Mouse (Mus musculus) limb, embryonic 12.5 days (tissue): Measurements from ENCODE around the gene Rnf220. TPM values are rescaled to one million over a fixed set of nuclear protein-coding genes. Genes with fewer than 3 reads are reported as not detected.

Source experiments
- ATAC-seq: fragments of 200-750 bp; cut with Nextera tagmentation; 2 replicates; pipeline ENCODE4 v1.8.0; 2017; ENCODE audit warnings: low read depth, moderate TSS enrichment; ENCODE audit not compliant: insufficient number of reproducible peaks, insufficient read depth, low FRiP score, low TSS enrichment
- H3K27ac ChIP-seq: fragments of 300-500 bp; sonication (generic); 2 replicates; pipeline ENCODE4 v1.5.1; 2016; ENCODE audit warnings: mild to moderate bottlenecking, moderate library complexity
- H3K27me3 ChIP-seq: fragments of 300-500 bp; sonication (generic); 2 replicates; pipeline ENCODE4 v1.6.1; 2016; ENCODE audit warnings: mild to moderate bottlenecking, moderate library complexity
- H3K36me3 ChIP-seq: fragments of 300-500 bp; sonication (generic); 2 replicates; pipeline ENCODE4 v1.6.1; 2016; ENCODE audit warnings: mild to moderate bottlenecking, moderate library complexity
- H3K4me1 ChIP-seq: fragments of 300-500 bp; sonication (generic); replicated peaks from 2 replicates; pipeline ENCODE4 v1.6.1; 2016
- H3K4me2 ChIP-seq: fragments of 300-500 bp; sonication (generic); 2 replicates; pipeline ENCODE4 v1.6.1; 2016; ENCODE audit warnings: mild to moderate bottlenecking, moderate library complexity
- H3K4me3 ChIP-seq: fragments of 300-500 bp; sonication (generic); replicated peaks from 2 replicates; pipeline ENCODE4 v1.5.1; 2016; ENCODE audit warnings: mild to moderate bottlenecking
- H3K9ac ChIP-seq: fragments of 300-500 bp; sonication (generic); replicated peaks from 2 replicates; pipeline ENCODE4 v1.6.1; 2016; ENCODE audit warnings: mild to moderate bottlenecking, moderate library complexity
- H3K9me3 ChIP-seq: fragments of 300-500 bp; sonication (generic); 2 replicates; pipeline ENCODE4 v1.6.1; 2016; ENCODE audit warnings: mild to moderate bottlenecking, moderate library complexity
- WGBS: fragments of 180-500 bp; shearing (Covaris S2); methylation state at CpG from one replicate; pipeline ENCODE4 v1.1.7; 2016; 5-methylcytosine and 5-hydroxymethylcytosine counted together
- polyA plus RNA-seq: library from polyadenylated mRNA; unstranded; fragments of >200 nt; fragmentation: Nextera tagmentation; extraction: Ambion mirVana; gene quantifications from 2 replicates; pipeline ENCODE4 v1.2.1, GENCODE M21; 2016

Gene Rnf220
- polyA plus RNA-seq, 1 experiment from 2014 or later: 119 TPM

- Histone ChIP-seq H3K27me3 (no peaks in the 10 kb centered on the region), H3K4me1 (peaks cover 30% of the 10 kb centered on the region), H3K9me3 (peaks cover 12% of the 10 kb centered on the region), H3K36me3 (peaks cover 100% of the 10 kb centered on the region), H3K4me3 (no peak overlapping the region), H3K9ac (no peak overlapping the region), H3K4me2 (no peak overlapping the region), H3K27ac (no peak overlapping the region)
- WGBS: 79% methylated on average over 10 of the region's 10 CpGs
- no peak for ATAC-seq
Measured at GRCm38 (mm10) chr4:117278381-117279252, 218.2 kb downstream of the Rnf220 start.

- Histone ChIP-seq H3K27ac (no peak overlapping the region), H3K9ac (no peak overlapping the region), H3K4me3 (no peak overlapping the region), H3K27me3 (no peaks in the 10 kb centered on the region), H3K36me3 (peaks cover 100% of the 10 kb centered on the region), H3K4me2 (no peak overlapping the region), H3K4me1 (peaks cover 30% of the 10 kb centered on the region), H3K9me3 (peaks cover 12% of the 10 kb centered on the region)
- no peak for ATAC-seq
- WGBS: 94% methylated on average over 7 of the region's 7 CpGs
Measured at GRCm38 (mm10) chr4:117277687-117278086, 219.2 kb downstream of the Rnf220 start.

- Histone ChIP-seq H3K9ac (no peak overlapping the region), H3K4me2 (no peak overlapping the region), H3K4me1 (peaks cover 37% of the 10 kb centered on the region)
Measured at GRCm38 (mm10) chr4:117277021-117277420, 219.8 kb downstream of the Rnf220 start.

GRCm38 (mm10) chr4:117276281-117276711 is 220.6 kb downstream of the Rnf220 start:
- Histone ChIP-seq H3K4me2 (no peak overlapping the region), H3K9ac (0 out of 2 replicates have a peak overlapping the region, but pooled peaks have one; percentile 8), H3K4me1 (peaks cover 39% of the 10 kb centered on the region), H3K9me3 (peaks cover 12% of the 10 kb centered on the region), H3K36me3 (peaks cover 100% of the 10 kb centered on the region), H3K27me3 (no peaks in the 10 kb centered on the region), H3K4me3 (no peak overlapping the region), H3K27ac (no peak overlapping the region)
- no peak for ATAC-seq
- WGBS: 81% methylated on average over 17 of the region's 17 CpGs

More at GRCm38 (mm10) chr4:117277021-117277420, 219.8 kb downstream of the Rnf220 start:
- H3K9me3 ChIP-seq: peaks cover 12% of the 10 kb centered on the region
- peaks cover 100% of the 10 kb centered on the region for H3K36me3 ChIP-seq
- H3K27ac ChIP-seq: no peak overlapping the region
- no peak overlapping the region for H3K4me3 ChIP-seq
- WGBS: 85% methylated on average over 13 of the region's 13 CpGs
- no peaks in the 10 kb centered on the region for H3K27me3 ChIP-seq
- no peak for ATAC-seq

GRCm38 (mm10) chr4:117274720-117275119 is 222.1 kb downstream of the Rnf220 start:
- H3K36me3 ChIP-seq: peaks cover 89% of the 10 kb centered on the region
- no peak overlapping the region for H3K27ac ChIP-seq
- no peak for ATAC-seq
- H3K9ac ChIP-seq: no peak overlapping the region
- 93% methylated on average over 4 of the region's 4 CpGs for WGBS
- H3K4me2 ChIP-seq: no peak overlapping the region
- peaks cover 26% of the 10 kb centered on the region for H3K4me1 ChIP-seq
- no peaks in the 10 kb centered on the region for H3K27me3 ChIP-seq
- H3K4me3 ChIP-seq: no peak overlapping the region
- peaks cover 12% of the 10 kb centered on the region for H3K9me3 ChIP-seq

- Histone ChIP-seq H3K4me3 (no peak overlapping the region), H3K4me1 (peaks cover 26% of the 10 kb centered on the region), H3K36me3 (peaks cover 72% of the 10 kb centered on the region), H3K4me2 (no peak overlapping the region), H3K9ac (no peak overlapping the region), H3K27me3 (no peaks in the 10 kb centered on the region), H3K27ac (peak overlapping the region; percentile 79), H3K9me3 (peaks cover 12% of the 10 kb centered on the region)
- WGBS: 3% methylated on average over 12 of the region's 12 CpGs
- ATAC-seq: peak; percentile 69
Measured at GRCm38 (mm10) chr4:117272459-117272858, 224.4 kb downstream of the Rnf220 start.

- ATAC-seq: 0 out of 2 replicates have a peak, but pooled peaks have one; percentile 1
- Histone ChIP-seq H3K27ac (peak overlapping the region; percentile 20; the same call in 1 of the 2 replicates), H3K36me3 (peaks cover 51% of the 10 kb centered on the region), H3K9ac (no peak overlapping the region), H3K4me2 (no peak overlapping the region), H3K4me1 (peaks cover 26% of the 10 kb centered on the region), H3K9me3 (peaks cover 12% of the 10 kb centered on the region), H3K4me3 (no peak overlapping the region), H3K27me3 (no peaks in the 10 kb centered on the region)
- WGBS: 12% methylated on average over 6 of the region's 6 CpGs
Measured at GRCm38 (mm10) chr4:117270278-117270677, 226.6 kb downstream of the Rnf220 start.

GRCm38 (mm10) chr4:117267831-117268437 is 228.9 kb downstream of the Rnf220 start:
- ATAC-seq: no peak
- Histone ChIP-seq H3K4me3 (no peak overlapping the region), H3K27ac (no peak overlapping the region), H3K36me3 (peaks cover 27% of the 10 kb centered on the region), H3K9me3 (no peaks in the 10 kb centered on the region), H3K4me2 (no peak overlapping the region), H3K4me1 (peaks cover 21% of the 10 kb centered on the region), H3K9ac (no peak overlapping the region), H3K27me3 (no peaks in the 10 kb centered on the region)
- WGBS: 83% methylated on average over 25 of the region's 25 CpGs

GRCm38 (mm10) chr4:117267284-117267683 is 229.6 kb downstream of the Rnf220 start:
- Histone ChIP-seq H3K4me3 (no peak overlapping the region), H3K4me2 (no peak overlapping the region), H3K9ac (no peak overlapping the region), H3K4me1 (peaks cover 21% of the 10 kb centered on the region), H3K27ac (no peak overlapping the region), H3K27me3 (no peaks in the 10 kb centered on the region), H3K36me3 (peaks cover 21% of the 10 kb centered on the region), H3K9me3 (no peaks in the 10 kb centered on the region)
- ATAC-seq: no peak
- 4% methylated on average over 2 of the region's 2 CpGs for WGBS

GRCm38 (mm10) chr4:117262987-117263386 is 233.9 kb downstream of the Rnf220 start:
- Histone ChIP-seq H3K27ac (no peak overlapping the region), H3K4me2 (no peak overlapping the region), H3K36me3 (0 out of 2 replicates have a peak, but pooled peaks cover 1% of the 10 kb centered on the region), H3K9ac (no peak overlapping the region), H3K9me3 (no peaks in the 10 kb centered on the region), H3K4me3 (no peak overlapping the region), H3K27me3 (no peaks in the 10 kb centered on the region), H3K4me1 (peaks cover 8% of the 10 kb centered on the region; the same call in 1 of the 2 replicates)
- WGBS: 65% methylated on average over 8 of the region's 8 CpGs
- no peak for ATAC-seq
